Mouse (Mus musculus): Measurements from ENCODE around the gene Lyrm2. TPM values are rescaled to one million over a fixed set of nuclear protein-coding genes. Genes with fewer than 3 reads are reported as not detected.

Lyrm2 gene
- total and polyA plus RNA-seq, 3 experiments: 35.7 to 135 (median 47.5) TPM

GRCm38 (mm10) chr4:32770284-32770810, 29.7 kb upstream of the Lyrm2 start:
- peaks cover 54 to 88% of the 10 kb centered on the region in 2 experiments for H3K36me3 ChIP-seq (replicated peaks in 1 of 2; ENCODE audit: control insufficient read depth in 1 of 2, insufficient read depth in 1 of 2, low read length in 1 of 2)
- H3K4me3 ChIP-seq (replicated peaks in 1 of 3; ENCODE audit: low read depth in 2 of 3, low read length in 2 of 3, poor library complexity in 1 of 3): no peak overlapping the region
- dilution Hi-C loops (cut with MboI; ENCODE audit: extremely low pct_ligation_motif_present, extremely low pct_unique_long_range_greater_than_20kb, low sequenced_read_pairs) (no loop called here), in situ Hi-C loops (cut with MboI; ENCODE audit: low pct_ligation_motif_present, low pct_unique_long_range_greater_than_20kb, low sequenced_read_pairs) (loop anchor here (25.0 kb wide), 1 partner anchor 192 kb away; the partner anchor contains the start of gene Ankrd6)
- H3K27ac ChIP-seq (ENCODE audit: insufficient read depth, low read depth): no peak overlapping the region
- no peaks in the 10 kb centered on the region for H3K4me1 ChIP-seq (ENCODE audit: control insufficient read depth in 1 of 2, insufficient read depth in 2 of 2)
- TF ChIP-seq ETS1 (conservative IDR thresholded peaks at IDR 0.05; ENCODE audit: low read depth, low read length) (no peak), RAD21 (IDR thresholded peaks at IDR 0.05; ENCODE audit: low read depth, low read length) (peak; percentile 42), NELFE (IDR thresholded peaks at IDR 0.05; ENCODE audit: low read depth, low read length) (no peak), SMC3 (IDR thresholded peaks at IDR 0.05; ENCODE audit: low read depth, low read length) (0 out of 2 replicates have a peak, but pooled peaks have one; percentile 23), CHD2 (IDR thresholded peaks at IDR 0.05; ENCODE audit: low read length) (no peak), TBP (conservative IDR thresholded peaks at IDR 0.05; ENCODE audit: low read depth, low read length) (no peak), JUN (IDR thresholded peaks at IDR 0.05; ENCODE audit: insufficient read depth, low read depth, low read length) (no peak), IRF4 (IDR thresholded peaks at IDR 0.05; ENCODE audit: low read depth, low read length) (no peak), MXI1 (IDR thresholded peaks at IDR 0.05; ENCODE audit: low read depth, low read length) (no peak), CTCF (conservative IDR thresholded peaks at IDR 0.05 in 1 of 2, IDR thresholded peaks at IDR 0.05 in 1 of 2; ENCODE audit: low read depth in 2 of 2, low read length in 2 of 2) (peak in 1 of 2 experiments; percentile 41; a peak in 3 of 4 replicates), MAX (IDR thresholded peaks at IDR 0.05; ENCODE audit: low read length) (no peak), GABPA (IDR thresholded peaks at IDR 0.05; ENCODE audit: insufficient replicate concordance, low read depth, low read length) (no peak)
- H3K4me2 ChIP-seq (ENCODE audit: insufficient read depth, low read depth, poor library complexity, severe bottlenecking): no peak overlapping the region
- no peak overlapping the region for H3K9ac ChIP-seq (ENCODE audit: insufficient read depth, low read depth)
- H3K79me2 ChIP-seq (replicated peaks; ENCODE audit: control insufficient read depth, extremely low read depth, insufficient read depth, poor library complexity, severe bottlenecking): no peaks in the 10 kb centered on the region; the same call in 1 of the 2 replicates
- H3K9me3 ChIP-seq (replicated peaks; ENCODE audit: low read length): no peaks in the 10 kb centered on the region
- no peaks in the 10 kb centered on the region for H3K27me3 ChIP-seq (replicated peaks)
- DNase-seq (ENCODE audit: extremely low read depth): peak; percentile 18

- dilution Hi-C loops (cut with MboI; ENCODE audit: extremely low pct_ligation_motif_present, extremely low pct_unique_long_range_greater_than_20kb, low sequenced_read_pairs): no loop called here
- no peak for TF ChIP-seq ZC3H11A (IDR thresholded peaks at IDR 0.05; ENCODE audit: low read depth, low read length)
- TF ChIP-seq IRF4 (IDR thresholded peaks at IDR 0.05; ENCODE audit: low read depth, low read length): no peak
- no peak for TF ChIP-seq ZNF384 (IDR thresholded peaks at IDR 0.05; ENCODE audit: low read depth, low read length)
- TF ChIP-seq UBTF (IDR thresholded peaks at IDR 0.05; ENCODE audit: low read depth, low read length): no peak
- TF ChIP-seq POLR2AphosphoS2 (IDR thresholded peaks at IDR 0.05; ENCODE audit: low read depth, low read length): no peak
- TF ChIP-seq EP300 (IDR thresholded peaks at IDR 0.05; ENCODE audit: low read length): no peak
- no peak for TF ChIP-seq MXI1 (IDR thresholded peaks at IDR 0.05; ENCODE audit: low read depth, low read length)
- TF ChIP-seq CHD1 (IDR thresholded peaks at IDR 0.05; ENCODE audit: low read depth, low read length): no peak
- TF ChIP-seq ZMIZ1 (IDR thresholded peaks at IDR 0.05; ENCODE audit: low read depth, low read length): no peak
- no peak for TF ChIP-seq MAFK (IDR thresholded peaks at IDR 0.05; ENCODE audit: insufficient replicate concordance, low read length)
- no peak for TF ChIP-seq USF1 (IDR thresholded peaks at IDR 0.05; ENCODE audit: low read depth, low read length)
- no peak for TF ChIP-seq USF2 (conservative IDR thresholded peaks at IDR 0.05; ENCODE audit: low read depth, low read length)
- TF ChIP-seq RCOR1 (conservative IDR thresholded peaks at IDR 0.05; ENCODE audit: low read depth, low read length): no peak
- TF ChIP-seq JUN (IDR thresholded peaks at IDR 0.05; ENCODE audit: insufficient read depth, low read depth, low read length): no peak
- TF ChIP-seq E2F4 (IDR thresholded peaks at IDR 0.05; ENCODE audit: insufficient replicate concordance, low read depth, low read length): no peak
- TF ChIP-seq CTCF (conservative IDR thresholded peaks at IDR 0.05 in 1 of 2, IDR thresholded peaks at IDR 0.05 in 1 of 2; ENCODE audit: low read depth in 2 of 2, low read length in 2 of 2): no peak
- TF ChIP-seq HCFC1 (IDR thresholded peaks at IDR 0.05; ENCODE audit: low read depth, low read length): no peak
- TF ChIP-seq CHD2 (IDR thresholded peaks at IDR 0.05; ENCODE audit: low read length): no peak
- no peak overlapping the region for H3K9ac ChIP-seq (ENCODE audit: insufficient read depth, low read depth)
Measured at GRCm38 (mm10) chr4:32779996-32780395, 20.1 kb upstream of the Lyrm2 start.

More at GRCm38 (mm10) chr4:32779996-32780395, 20.1 kb upstream of the Lyrm2 start:
- Histone ChIP-seq H3K27ac (ENCODE audit: insufficient read depth, low read depth) (no peak overlapping the region), H3K27me3 (replicated peaks) (no peaks in the 10 kb centered on the region), H3K4me1 (ENCODE audit: control insufficient read depth in 1 of 2, insufficient read depth in 2 of 2) (no peaks in the 10 kb centered on the region), H3K4me3 (replicated peaks in 1 of 3; ENCODE audit: low read depth in 2 of 3, low read length in 2 of 3, poor library complexity in 1 of 3) (no peak overlapping the region), H3K4me2 (ENCODE audit: insufficient read depth, low read depth, poor library complexity, severe bottlenecking) (no peak overlapping the region), H3K36me3 (replicated peaks in 1 of 2; ENCODE audit: control insufficient read depth in 1 of 2, insufficient read depth in 1 of 2, low read length in 1 of 2) (peaks cover 10 to 38% of the 10 kb centered on the region in 2 experiments), H3K79me2 (replicated peaks; ENCODE audit: control insufficient read depth, extremely low read depth, insufficient read depth, poor library complexity, severe bottlenecking) (no peaks in the 10 kb centered on the region), H3K9me3 (replicated peaks; ENCODE audit: low read length) (peaks cover 3% of the 10 kb centered on the region)
- in situ Hi-C loops (cut with MboI; ENCODE audit: low pct_ligation_motif_present, low pct_unique_long_range_greater_than_20kb, low sequenced_read_pairs): no loop called here
- DNase-seq (ENCODE audit: extremely low read depth): no peak

All from CH12.LX (cell line).